Mouse (Mus musculus) spleen, adult 18-20 months (tissue): Measurements from ENCODE around the gene Gm5538.

Experiments used
- DNase-seq, 2 experiments: peaks; one replicate each; pipeline ENCODE4 v3.0.0; 2022; ENCODE audit warnings: mixed read lengths in 2 of 2

Gm5538 gene

DNA sequence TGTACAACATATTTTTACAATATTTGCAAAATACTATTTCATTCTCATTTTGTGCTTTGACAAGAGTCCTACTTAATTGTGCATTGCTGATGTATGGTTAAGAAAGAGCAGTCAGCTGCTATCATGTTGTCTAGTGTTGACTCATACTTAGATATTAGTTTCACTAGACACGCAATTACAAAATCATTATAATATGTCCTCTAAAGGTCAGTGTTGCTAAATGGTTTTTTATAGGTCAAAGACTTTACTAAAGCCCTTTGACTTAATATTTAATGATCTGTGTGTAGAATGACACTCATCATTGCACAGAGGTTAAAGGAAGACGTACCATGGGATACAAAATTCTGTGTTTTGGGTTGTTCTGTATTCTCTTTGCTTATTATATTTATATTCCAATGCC is at the start of gene Gm5538:
Gene Gm5538, plus strand, starts transcription at position 301 of the 400 bp plus-strand sequence.
- no peak for DNase-seq

DNA sequence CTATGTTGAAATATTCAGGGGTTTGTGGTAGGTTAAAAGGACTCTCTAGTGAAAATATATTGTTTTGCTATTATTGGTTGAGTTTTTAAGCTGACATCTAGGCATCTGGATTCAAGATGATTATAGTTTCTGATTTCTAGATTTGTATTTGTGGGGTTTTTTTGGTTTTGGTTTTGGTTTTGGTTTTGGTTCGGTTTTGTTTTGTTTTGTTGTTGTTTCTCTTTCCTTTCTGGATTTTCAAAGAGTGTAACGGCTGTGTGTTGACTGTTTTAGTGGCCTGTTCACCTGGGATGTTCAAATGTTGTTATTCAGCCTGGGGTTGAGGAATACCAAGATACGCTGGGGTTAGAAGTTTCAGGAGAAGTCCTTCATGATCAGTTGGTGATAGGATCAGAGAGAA is 32.2 kb upstream of the Gm5538 start:
- no peak for DNase-seq

DNA sequence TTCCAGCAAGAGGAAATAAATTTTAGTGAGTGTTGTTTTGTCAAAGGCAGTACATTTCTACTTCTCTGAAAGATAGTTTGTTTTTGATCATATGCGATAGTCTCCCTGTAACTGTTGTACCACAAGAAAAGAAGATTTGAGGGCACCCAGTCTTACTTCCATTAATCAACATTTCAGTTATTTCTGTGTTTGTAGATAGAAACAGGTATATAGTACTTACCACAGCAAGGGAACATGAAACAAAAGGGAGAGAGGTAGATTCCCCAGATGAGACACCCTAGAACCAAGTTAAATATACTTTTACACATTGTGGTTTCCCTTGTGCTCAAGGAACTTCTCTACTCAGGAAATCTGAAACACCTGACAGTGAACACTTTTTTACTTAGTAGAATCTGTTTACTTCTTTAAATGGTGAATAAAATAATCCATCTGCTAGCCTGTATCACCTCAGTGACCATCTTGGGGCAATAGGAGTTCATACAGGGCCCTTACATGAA is 26.9 kb upstream of the Gm5538 start:
- DNase-seq: no peak

DNA sequence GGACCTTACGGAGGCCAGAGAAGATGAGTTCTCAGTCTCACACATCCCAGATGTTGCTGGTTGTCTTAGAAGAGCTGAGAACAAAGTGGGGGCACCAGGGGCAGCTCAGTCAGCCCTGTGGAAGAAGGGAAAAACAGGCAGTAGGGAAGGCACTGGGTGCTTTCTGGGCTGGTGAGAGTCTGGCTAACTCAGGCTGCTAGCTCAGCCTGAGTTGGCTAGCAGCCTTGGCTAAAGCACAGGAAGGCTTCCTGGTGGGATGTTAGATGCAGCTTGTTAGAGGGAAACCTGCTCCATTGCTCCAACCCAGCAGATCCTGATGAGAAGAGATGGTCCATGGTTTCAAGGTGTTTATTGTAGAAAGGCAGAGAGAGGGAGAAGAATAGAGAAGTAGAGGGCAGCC is 10.3 kb downstream of the Gm5538 start:
- no peak for DNase-seq

DNA sequence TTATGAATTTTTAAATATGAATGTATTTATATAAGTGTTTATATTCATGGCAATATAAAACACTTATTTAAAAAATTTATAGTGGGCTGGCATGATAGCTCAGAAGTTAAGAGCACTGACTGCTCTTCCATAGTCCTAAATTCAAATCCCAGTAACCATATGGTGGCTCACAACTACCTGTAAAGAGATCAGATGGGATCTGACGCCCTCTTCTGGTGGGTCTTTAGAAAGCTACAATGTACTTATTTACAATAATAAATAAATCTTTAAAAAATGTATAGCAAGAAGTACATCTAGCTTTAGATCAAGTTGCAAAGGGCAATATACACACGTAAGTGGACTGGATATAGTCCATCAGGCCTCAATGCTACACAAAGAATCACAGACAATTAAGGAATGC is 14.6 kb downstream of the Gm5538 start:
- peak in 1 of 2 experiments; percentile 7 for DNase-seq
